Mouse (Mus musculus): Measurements from ENCODE around the gene Tjp2.

DNA sequence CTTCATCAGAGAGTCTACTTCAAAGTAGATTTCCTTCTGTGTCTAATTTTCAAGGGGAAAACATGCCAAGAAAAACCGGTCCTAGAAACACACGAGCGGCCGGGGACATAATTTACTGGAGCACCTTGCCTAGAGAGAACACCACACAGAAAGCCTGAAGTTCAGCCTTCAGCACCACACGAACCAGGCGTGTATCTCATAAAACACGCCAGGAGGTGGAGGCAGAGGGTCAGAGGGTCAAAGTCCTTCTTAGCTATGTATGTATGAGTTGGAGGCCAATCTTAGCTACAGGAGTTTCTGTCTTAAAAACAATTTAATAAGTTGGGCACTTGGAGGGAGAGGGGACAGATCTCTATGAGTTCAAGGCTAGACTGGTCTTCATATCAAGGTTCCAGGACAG, 9.9 kb downstream of the Tjp2 start:
- TF ChIP-seq POLR2A (IDR thresholded peaks at IDR 0.05; ENCODE audit: low read depth, low read length): no peak
- TF ChIP-seq CTCF (IDR thresholded peaks at IDR 0.05; ENCODE audit: extremely low read depth, insufficient read depth, insufficient read length, insufficient replicate concordance): no peak

Data from spleen, adult 2 months (tissue).